Mouse (Mus musculus) right cerebral cortex, adult 18-20 months (tissue): Measurements from ENCODE around the gene Foxf1.

Source experiments
- DNase-seq: peaks from one replicate; pipeline ENCODE4 v3.0.0; 2022; ENCODE audit warnings: mixed read lengths

The Foxf1 gene

GRCm38 (mm10) chr8:121084210-121084951 lies at the start of gene Foxf1:
TSS of gene Foxf1 (plus strand) at chr8:121084386.
- DNase-seq = no peak

GRCm38 (mm10) chr8:121035611-121036010 lies 48.6 kb upstream of the Foxf1 start:
- no peak for DNase-seq

- no peak for DNase-seq
These were observed 40.3 kb upstream of the Foxf1 start for GRCm38 (mm10) chr8:121043719-121044440.

- no peak for DNase-seq
These were observed 36.7 kb upstream of the Foxf1 start for GRCm38 (mm10) chr8:121047441-121047840.

- no peak for DNase-seq
These were observed 26.1 kb upstream of the Foxf1 start for GRCm38 (mm10) chr8:121058081-121058480.

- peak; percentile 41 for DNase-seq
These were observed 25.1 kb upstream of the Foxf1 start for GRCm38 (mm10) chr8:121059098-121059497.

GRCm38 (mm10) chr8:121062521-121062920 lies 21.7 kb upstream of the Foxf1 start:
- DNase-seq = no peak

- DNase-seq = no peak
These were observed 20.5 kb upstream of the Foxf1 start for GRCm38 (mm10) chr8:121063649-121064048.

GRCm38 (mm10) chr8:121071454-121071853 lies 12.7 kb upstream of the Foxf1 start:
- no peak for DNase-seq

- no peak for DNase-seq
These were observed 11.6 kb upstream of the Foxf1 start for GRCm38 (mm10) chr8:121072406-121073130.

GRCm38 (mm10) chr8:121073174-121074107 lies 10.7 kb upstream of the Foxf1 start:
- no peak for DNase-seq

- no peak for DNase-seq
These were observed 9.9 kb upstream of the Foxf1 start for GRCm38 (mm10) chr8:121074108-121074847.

GRCm38 (mm10) chr8:121074848-121075145 lies 9.4 kb upstream of the Foxf1 start:
- DNase-seq = no peak

- DNase-seq = no peak
These were observed 8.2 kb upstream of the Foxf1 start for GRCm38 (mm10) chr8:121075936-121076335.

- DNase-seq = no peak
These were observed 7.6 kb upstream of the Foxf1 start for GRCm38 (mm10) chr8:121076555-121076954.

GRCm38 (mm10) chr8:121078721-121079120 lies 5.5 kb upstream of the Foxf1 start:
- DNase-seq = no peak

- DNase-seq = no peak
These were observed 5.0 kb upstream of the Foxf1 start for GRCm38 (mm10) chr8:121079201-121079600.

- DNase-seq = no peak
These were observed 4.2 kb upstream of the Foxf1 start for GRCm38 (mm10) chr8:121079944-121080343.

- DNase-seq = no peak
These were observed 3.7 kb upstream of the Foxf1 start for GRCm38 (mm10) chr8:121080361-121081090.

GRCm38 (mm10) chr8:121081398-121081797 lies 2.8 kb upstream of the Foxf1 start:
- DNase-seq = no peak
